Mouse (Mus musculus): ENCODE results near the gene Nacc2. TPM values are rescaled to one million over a fixed set of nuclear protein-coding genes. Genes with fewer than 3 reads are reported as not detected.

The Nacc2 gene
- polyA plus RNA-seq, 1 experiment = 38.1 TPM

- Histone ChIP-seq H3K27me3 (replicated peaks; ENCODE audit: control insufficient read depth, insufficient read depth, low read length) (no peaks in the 10 kb centered on the region), H3K4me3 (ENCODE audit: insufficient read depth, low read depth, low read length) (no peak overlapping the region), H3K36me3 (ENCODE audit: control insufficient read depth, insufficient read depth, low read length) (no peaks in the 10 kb centered on the region), H3K27ac (ENCODE audit: insufficient read depth, low read depth, low read length) (no peak overlapping the region), H3K4me1 (ENCODE audit: control insufficient read depth, insufficient read depth, low read length) (peaks cover 3% of the 10 kb centered on the region; the same call in 1 of the 2 replicates)
- 54% methylated on average over 6 of the region's 6 CpGs for WGBS
- DNase-seq = no peak
- TF ChIP-seq POLR2A (IDR thresholded peaks at IDR 0.05; ENCODE audit: low read depth, low read length) (no peak), CTCF (conservative IDR thresholded peaks at IDR 0.05; ENCODE audit: insufficient read depth, insufficient read length, low read depth, low read length) (no peak)
Observed at GRCm38 (mm10) chr2:26037386-26037785, 85.6 kb downstream of the Nacc2 start.

- no peak for TF ChIP-seq POLR2A (IDR thresholded peaks at IDR 0.05; ENCODE audit: low read depth, low read length)
- TF ChIP-seq CTCF (conservative IDR thresholded peaks at IDR 0.05; ENCODE audit: insufficient read depth, insufficient read length, low read depth, low read length) = no peak
- Histone ChIP-seq H3K36me3 (ENCODE audit: control insufficient read depth, insufficient read depth, low read length) (no peaks in the 10 kb centered on the region), H3K27me3 (replicated peaks; ENCODE audit: control insufficient read depth, insufficient read depth, low read length) (no peaks in the 10 kb centered on the region), H3K4me1 (ENCODE audit: control insufficient read depth, insufficient read depth, low read length) (no peaks in the 10 kb centered on the region), H3K4me3 (ENCODE audit: insufficient read depth, low read depth, low read length) (no peak overlapping the region), H3K27ac (ENCODE audit: insufficient read depth, low read depth, low read length) (no peak overlapping the region)
- WGBS = 60% methylated on average over 15 of the region's 15 CpGs
- DNase-seq = peak; percentile 42
Observed at GRCm38 (mm10) chr2:26034344-26035050, 88.5 kb downstream of the Nacc2 start.

DNA sequence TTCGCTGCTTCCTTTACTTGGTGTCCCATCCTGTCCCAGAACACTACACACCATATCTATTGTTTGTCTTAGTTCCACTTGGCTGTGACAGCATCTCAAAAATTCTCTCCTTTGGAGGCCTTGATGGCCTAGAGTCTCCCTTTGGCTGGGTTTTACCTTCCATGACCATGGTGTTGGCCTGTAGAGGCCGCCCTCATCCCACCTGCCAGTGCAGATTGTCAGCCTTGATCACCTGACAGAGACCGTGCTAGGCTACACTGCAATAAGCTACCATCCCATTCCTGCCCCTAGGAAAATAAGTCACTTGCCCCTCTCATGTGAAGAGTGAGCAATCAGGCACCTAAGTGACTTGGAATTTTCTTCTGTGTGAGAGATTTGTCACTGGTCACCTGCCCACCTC lies 92.7 kb downstream of the Nacc2 start:
- no peak for TF ChIP-seq POLR2A (IDR thresholded peaks at IDR 0.05; ENCODE audit: low read depth, low read length)
- TF ChIP-seq CTCF (conservative IDR thresholded peaks at IDR 0.05; ENCODE audit: insufficient read depth, insufficient read length, low read depth, low read length) = peak; percentile 66; the same call in 1 of the 2 replicates
- Histone ChIP-seq H3K4me1 (ENCODE audit: control insufficient read depth, insufficient read depth, low read length) (no peaks in the 10 kb centered on the region), H3K27me3 (replicated peaks; ENCODE audit: control insufficient read depth, insufficient read depth, low read length) (no peaks in the 10 kb centered on the region), H3K27ac (ENCODE audit: insufficient read depth, low read depth, low read length) (no peak overlapping the region), H3K4me3 (ENCODE audit: insufficient read depth, low read depth, low read length) (no peak overlapping the region), H3K36me3 (ENCODE audit: control insufficient read depth, insufficient read depth, low read length) (no peaks in the 10 kb centered on the region)
- peak; percentile 35 for DNase-seq
- WGBS = 57% methylated on average over 3 of the region's 3 CpGs

DNA sequence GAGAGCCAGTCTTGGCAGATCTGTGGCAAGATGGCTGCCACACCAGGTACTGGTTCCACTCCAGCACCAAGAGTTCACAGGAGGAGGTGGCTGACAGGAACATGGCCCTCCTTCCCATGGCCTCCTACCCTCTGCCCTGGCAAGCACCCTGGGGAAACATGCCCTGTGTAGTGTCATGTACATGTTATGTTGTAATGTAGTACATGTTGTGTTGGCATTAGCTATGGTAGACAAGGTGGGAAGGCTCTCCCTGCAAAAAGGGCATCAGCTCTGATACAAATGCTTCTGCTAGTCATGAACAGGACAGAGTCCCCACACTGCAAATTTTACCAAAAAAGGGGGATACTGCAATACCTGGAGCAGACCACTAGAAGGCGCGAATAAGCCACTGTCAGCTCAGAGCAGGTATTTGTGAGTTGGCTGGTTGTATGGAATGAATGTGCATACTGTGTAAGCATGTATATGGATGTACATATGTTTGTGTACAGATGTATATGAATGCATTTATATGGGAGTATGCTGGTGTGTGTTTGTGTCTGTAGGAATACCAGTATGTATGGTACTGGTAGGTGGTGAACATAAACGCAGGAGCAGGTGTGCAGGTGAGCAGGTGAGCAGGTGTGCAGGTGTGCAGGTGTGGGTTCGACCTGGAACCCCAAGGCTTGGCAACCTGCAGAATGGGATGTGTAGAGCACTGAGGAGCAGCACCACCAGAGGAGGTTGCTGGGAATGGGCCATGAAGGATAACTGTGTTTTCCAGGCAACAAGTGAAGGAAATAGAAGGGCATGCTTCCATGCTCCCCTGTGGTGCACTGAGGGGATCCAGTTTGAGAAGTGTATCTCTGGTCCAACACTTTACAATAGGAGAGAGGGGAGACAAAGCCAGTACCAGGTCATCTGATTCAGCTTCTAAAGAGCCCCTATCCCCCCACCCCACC lies 98.6 kb downstream of the Nacc2 start:
- Histone ChIP-seq H3K4me1 (ENCODE audit: control insufficient read depth, insufficient read depth, low read length) (peaks cover 4% of the 10 kb centered on the region; the same call in 1 of the 2 replicates), H3K4me3 (ENCODE audit: insufficient read depth, low read depth, low read length) (no peak overlapping the region), H3K27ac (ENCODE audit: insufficient read depth, low read depth, low read length) (no peak overlapping the region), H3K27me3 (replicated peaks; ENCODE audit: control insufficient read depth, insufficient read depth, low read length) (no peaks in the 10 kb centered on the region), H3K36me3 (ENCODE audit: control insufficient read depth, insufficient read depth, low read length) (no peaks in the 10 kb centered on the region)
- WGBS = 31% methylated on average over 4 of the region's 4 CpGs
- DNase-seq = peak; percentile 42
- TF ChIP-seq CTCF (conservative IDR thresholded peaks at IDR 0.05; ENCODE audit: insufficient read depth, insufficient read length, low read depth, low read length) (peak; percentile 76), POLR2A (IDR thresholded peaks at IDR 0.05; ENCODE audit: low read depth, low read length) (no peak)

GRCm38 (mm10) chr2:26022626-26023025 lies 100.4 kb downstream of the Nacc2 start:
- Histone ChIP-seq H3K4me3 (ENCODE audit: insufficient read depth, low read depth, low read length) (no peak overlapping the region), H3K27ac (ENCODE audit: insufficient read depth, low read depth, low read length) (no peak overlapping the region), H3K36me3 (ENCODE audit: control insufficient read depth, insufficient read depth, low read length) (no peaks in the 10 kb centered on the region), H3K27me3 (replicated peaks; ENCODE audit: control insufficient read depth, insufficient read depth, low read length) (no peaks in the 10 kb centered on the region), H3K4me1 (ENCODE audit: control insufficient read depth, insufficient read depth, low read length) (peaks cover 4% of the 10 kb centered on the region; the same call in 1 of the 2 replicates)
- DNase-seq = no peak
- 89% methylated on average over 1 of the region's 1 CpGs for WGBS
- TF ChIP-seq CTCF (conservative IDR thresholded peaks at IDR 0.05; ENCODE audit: insufficient read depth, insufficient read length, low read depth, low read length) = no peak
- no peak for TF ChIP-seq POLR2A (IDR thresholded peaks at IDR 0.05; ENCODE audit: low read depth, low read length)

GRCm38 (mm10) chr2:26022258-26022565 lies 100.8 kb downstream of the Nacc2 start:
- no peak for DNase-seq
- Histone ChIP-seq H3K4me1 (ENCODE audit: control insufficient read depth, insufficient read depth, low read length) (peaks cover 4% of the 10 kb centered on the region; the same call in 1 of the 2 replicates), H3K4me3 (ENCODE audit: insufficient read depth, low read depth, low read length) (no peak overlapping the region), H3K36me3 (ENCODE audit: control insufficient read depth, insufficient read depth, low read length) (no peaks in the 10 kb centered on the region), H3K27me3 (replicated peaks; ENCODE audit: control insufficient read depth, insufficient read depth, low read length) (no peaks in the 10 kb centered on the region), H3K27ac (ENCODE audit: insufficient read depth, low read depth, low read length) (peak overlapping the region; percentile 96; the same call in 1 of the 2 replicates)
- TF ChIP-seq POLR2A (IDR thresholded peaks at IDR 0.05; ENCODE audit: low read depth, low read length) = no peak
- TF ChIP-seq CTCF (conservative IDR thresholded peaks at IDR 0.05; ENCODE audit: insufficient read depth, insufficient read length, low read depth, low read length) = no peak
- 68% methylated on average over 8 of the region's 8 CpGs for WGBS
